Mouse (Mus musculus) G1E-ER4 (cell line): ENCODE results near the gene Ism1. TPM values are rescaled to one million over a fixed set of nuclear protein-coding genes. Genes with fewer than 3 reads are reported as not detected.

Experiments used
- GATA1 ChIP-seq: IDR thresholded peaks from one replicate; pipeline ENCODE4 v1.8.0; 2012; ENCODE audit warnings: low read length, inconsistent platforms
- polyA plus RNA-seq: library from polyadenylated mRNA; stranded (reverse); fragments of >175 nt; gene quantifications from 2 replicates; pipeline ENCODE4 v1.2.3, GENCODE M21; 2012

The Ism1 gene
- polyA plus RNA-seq, result not detected in 2 replicates

- no peak for TF ChIP-seq GATA1
These were observed at the start of gene Ism1 for GRCm38 (mm10) chr2:139677809-139678274. Ism1 (plus strand) TSS chr2:139678178.

GRCm38 (mm10) chr2:139628731-139629130 is 49.2 kb upstream of the Ism1 start:
- TF ChIP-seq GATA1, result no peak

- no peak for TF ChIP-seq GATA1
These were observed 48.3 kb upstream of the Ism1 start for GRCm38 (mm10) chr2:139629653-139630052.

- TF ChIP-seq GATA1, result no peak
These were observed 43.5 kb upstream of the Ism1 start for GRCm38 (mm10) chr2:139634506-139634905.

GRCm38 (mm10) chr2:139637861-139638260 is 40.1 kb upstream of the Ism1 start:
- TF ChIP-seq GATA1, result no peak

GRCm38 (mm10) chr2:139641757-139642385 is 36.1 kb upstream of the Ism1 start:
- no peak for TF ChIP-seq GATA1

- TF ChIP-seq GATA1, result no peak
These were observed 28.5 kb upstream of the Ism1 start for GRCm38 (mm10) chr2:139649518-139649917.

GRCm38 (mm10) chr2:139656750-139657149 is 21.2 kb upstream of the Ism1 start:
- TF ChIP-seq GATA1, result no peak

- no peak for TF ChIP-seq GATA1
These were observed 6.1 kb upstream of the Ism1 start for GRCm38 (mm10) chr2:139671838-139672237.

GRCm38 (mm10) chr2:139672371-139672770 is 5.6 kb upstream of the Ism1 start:
- TF ChIP-seq GATA1, result no peak

- no peak for TF ChIP-seq GATA1
These were observed 764 bp upstream of the Ism1 start for GRCm38 (mm10) chr2:139677065-139677762.

- TF ChIP-seq GATA1, result no peak
These were observed 530 bp downstream of the Ism1 start for GRCm38 (mm10) chr2:139678275-139679140.

- no peak for TF ChIP-seq GATA1
These were observed 4.6 kb downstream of the Ism1 start for GRCm38 (mm10) chr2:139682540-139682939.

GRCm38 (mm10) chr2:139689442-139690003 is 11.5 kb downstream of the Ism1 start:
- TF ChIP-seq GATA1, result no peak

GRCm38 (mm10) chr2:139693521-139693920 is 15.5 kb downstream of the Ism1 start:
- no peak for TF ChIP-seq GATA1

- TF ChIP-seq GATA1, result no peak
These were observed 16.7 kb downstream of the Ism1 start for GRCm38 (mm10) chr2:139694638-139695037.
